Mouse (Mus musculus) common myeloid progenitor, adult 5-6 weeks (primary cell): ENCODE results near the gene Cdc73. TPM values are rescaled to one million over a fixed set of nuclear protein-coding genes. Genes with fewer than 3 reads are reported as not detected.
"Not testable (repeated sequence)": the region's sequence is repeated elsewhere in the genome, so short reads cannot be mapped to it uniquely, and the experiment has no call there.

Experiments used
- ATAC-seq: replicated peaks from 2 replicates; pipeline ENCODE4 v1.8.0; 2016; ENCODE audit warnings: low read depth, mild to moderate bottlenecking, moderate TSS enrichment, inconsistent platforms; ENCODE audit not compliant: poor library complexity, severe bottlenecking
- total RNA-seq: library from RNA; stranded (forward); fragments of 200-1000, 187-1606 nt; gene quantifications from 2 replicates; pipeline ENCODE4 v1.2.3, GENCODE M21; 2017

Gene Cdc73
- total RNA-seq, 1 experiment from 2014 or later = 24.6 TPM

DNA sequence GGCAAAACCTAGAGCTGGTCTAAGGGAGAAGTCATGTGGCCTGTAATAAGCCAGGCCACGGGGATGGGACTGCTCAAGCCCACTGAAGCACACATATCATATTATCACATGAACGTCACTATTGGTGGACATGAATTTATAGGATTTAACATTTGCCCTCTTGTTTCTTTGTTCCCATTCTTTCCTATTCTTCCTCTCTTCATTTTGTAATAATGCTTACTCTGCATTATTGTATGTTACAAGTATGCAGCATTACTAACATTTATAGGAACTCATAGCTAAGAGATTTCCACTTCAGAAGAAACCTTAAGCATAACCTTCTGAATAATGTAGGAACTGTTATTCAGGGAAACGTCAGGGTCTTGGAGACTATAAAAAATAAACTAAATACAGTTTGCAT is 17.8 kb downstream of the Cdc73 start:
- ATAC-seq = no peak

GRCm38 (mm10) chr1:143681108-143681507 is 21.6 kb downstream of the Cdc73 start:
- ATAC-seq = no peak

DNA sequence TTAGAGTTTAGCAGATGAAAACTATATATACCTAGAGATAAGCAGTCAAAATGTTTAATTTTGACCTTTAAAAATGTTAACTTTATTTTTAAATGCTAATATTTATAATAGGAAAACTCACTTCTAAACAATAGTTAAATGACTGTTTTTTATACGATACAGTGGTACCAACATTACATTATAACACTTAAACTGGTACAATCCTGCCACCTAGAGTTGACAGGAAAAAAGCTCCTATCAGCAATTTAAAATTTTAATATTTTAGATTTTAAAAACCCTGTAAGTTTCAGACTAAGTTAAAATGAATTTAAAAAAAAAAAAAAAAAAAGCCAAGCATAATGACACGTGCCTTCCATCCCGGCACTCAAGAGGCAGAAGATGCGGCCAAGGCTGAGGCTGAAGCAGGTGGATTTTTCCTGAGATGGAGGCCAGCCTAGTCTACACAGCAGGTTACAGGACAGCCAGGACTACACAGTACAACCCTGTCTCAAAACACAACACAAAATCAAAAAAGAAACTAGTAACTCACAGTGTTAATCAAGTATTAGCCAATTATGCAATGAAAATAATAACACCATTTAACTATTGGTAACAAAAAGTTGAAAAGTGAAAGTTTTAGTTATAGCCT is 26.8 kb downstream of the Cdc73 start:
- ATAC-seq = 0 out of 2 replicates have a peak, but pooled peaks have one; percentile 54

- ATAC-seq = not testable (repeated sequence)
Measured at GRCm38 (mm10) chr1:143664786-143665185, 37.9 kb downstream of the Cdc73 start.

GRCm38 (mm10) chr1:143663197-143663596 is 39.5 kb downstream of the Cdc73 start:
- no peak for ATAC-seq

GRCm38 (mm10) chr1:143653646-143654045 is 49.0 kb downstream of the Cdc73 start:
- ATAC-seq = peak; percentile 58

DNA sequence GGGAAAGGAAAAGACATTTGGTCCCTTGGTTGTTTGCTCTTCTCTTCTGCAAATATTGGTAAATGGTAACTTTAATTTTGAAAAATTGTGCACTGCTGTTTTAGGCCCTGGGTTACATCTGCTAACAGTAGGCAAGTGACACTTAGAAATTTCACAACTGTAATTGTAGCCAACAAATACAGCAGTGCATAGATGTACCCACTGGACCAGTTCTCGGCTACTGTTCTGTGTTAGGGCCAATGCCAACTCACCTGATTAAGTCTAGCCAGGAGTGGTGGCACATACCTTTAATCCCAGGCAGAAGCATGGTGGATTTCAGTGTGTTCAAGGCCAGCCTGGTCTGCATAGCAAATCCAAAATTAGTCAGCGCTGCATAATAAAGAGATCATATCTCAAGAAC is 52.4 kb downstream of the Cdc73 start:
- ATAC-seq = no peak

- no peak for ATAC-seq
Measured at GRCm38 (mm10) chr1:143646219-143646618, 56.5 kb downstream of the Cdc73 start.

DNA sequence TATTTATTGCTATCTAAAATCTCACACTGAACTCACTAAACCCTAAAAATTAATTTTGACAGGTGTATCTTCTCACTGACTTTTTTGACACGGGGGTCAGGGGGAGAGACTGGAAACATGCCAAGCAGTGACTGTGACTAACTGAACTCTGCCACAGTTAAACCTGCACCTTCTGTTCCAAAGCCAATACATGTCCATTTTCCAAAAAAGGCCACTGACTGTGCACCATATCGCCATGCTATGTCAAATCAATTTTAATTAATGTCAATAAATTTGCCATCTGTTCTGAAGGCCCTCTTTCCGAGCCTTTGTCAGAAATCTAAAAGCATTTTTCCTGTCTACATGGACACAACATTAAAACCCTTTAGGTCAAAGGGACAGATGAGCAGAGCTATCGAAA is 57.3 kb downstream of the Cdc73 start:
- ATAC-seq = no peak

GRCm38 (mm10) chr1:143644221-143644620 is 58.5 kb downstream of the Cdc73 start:
- ATAC-seq = peak; percentile 74

GRCm38 (mm10) chr1:143640650-143641407 is 61.9 kb downstream of the Cdc73 start, which contains the start of gene B3galt2:
Gene B3galt2, plus strand, starts transcription at chr1:143640664.
- ATAC-seq = peak; percentile 90

DNA sequence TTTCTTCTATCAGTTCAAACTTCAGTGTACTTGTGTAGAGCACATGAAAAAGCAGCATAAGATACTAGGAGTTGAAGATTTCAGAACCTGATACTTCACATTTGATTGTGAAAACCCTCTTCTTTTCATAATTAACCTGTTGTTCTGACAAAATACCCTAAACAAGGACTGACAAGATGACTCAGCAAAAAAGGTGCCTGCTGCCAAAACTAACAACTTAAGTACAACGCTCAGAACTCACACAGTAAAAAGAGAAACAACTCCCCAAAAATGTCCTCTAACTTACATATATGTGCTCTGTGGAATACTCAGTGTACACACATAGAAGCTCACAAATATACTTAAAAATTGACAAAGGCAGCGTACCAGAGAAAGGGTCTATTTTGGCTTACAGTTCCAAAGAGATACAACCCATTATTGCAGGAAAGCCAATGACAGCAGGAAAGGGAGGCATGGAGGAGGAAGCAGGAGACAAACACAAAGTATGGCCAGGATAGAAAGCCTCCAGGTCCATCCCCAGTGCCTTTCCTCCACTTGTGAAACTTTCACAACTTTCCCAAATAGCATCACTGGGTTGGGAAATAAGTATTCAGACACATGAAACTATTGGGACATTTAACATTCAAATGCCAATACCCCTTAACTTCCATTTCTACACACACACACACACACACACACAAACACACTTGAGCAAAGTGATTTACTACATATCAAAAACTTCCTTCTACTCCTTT is 69.7 kb downstream of the Cdc73 start:
- no peak for ATAC-seq

GRCm38 (mm10) chr1:143632361-143632760 is 70.3 kb downstream of the Cdc73 start:
- ATAC-seq = no peak

GRCm38 (mm10) chr1:143631337-143631736 is 71.4 kb downstream of the Cdc73 start:
- ATAC-seq = no peak

GRCm38 (mm10) chr1:143622634-143623033 is 80.1 kb downstream of the Cdc73 start:
- ATAC-seq = peak; percentile 24; the same call in 1 of the 2 replicates

DNA sequence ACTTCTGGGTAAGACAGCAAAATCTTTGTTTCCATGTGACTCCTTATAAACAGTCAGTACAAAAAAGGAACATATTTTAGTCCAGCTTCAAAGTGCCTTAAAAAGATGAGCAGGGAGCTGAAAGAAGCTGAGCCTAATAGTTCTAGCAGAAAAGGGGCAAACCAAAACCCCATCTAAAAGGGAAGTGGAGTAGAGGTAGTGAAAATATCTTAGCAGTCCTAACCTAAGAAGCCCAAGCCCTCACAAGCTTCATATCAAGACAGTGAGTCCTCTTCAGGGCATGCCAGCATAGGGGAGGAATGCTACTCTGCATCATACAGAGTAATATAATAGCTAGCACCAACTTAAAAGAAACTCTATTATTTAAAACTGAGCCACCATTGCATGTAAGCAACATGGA is 80.8 kb downstream of the Cdc73 start:
- ATAC-seq = peak; percentile 38; the same call in 1 of the 2 replicates

GRCm38 (mm10) chr1:143619760-143620159 is 82.9 kb downstream of the Cdc73 start:
- ATAC-seq = no peak

GRCm38 (mm10) chr1:143612901-143613300 is 89.8 kb downstream of the Cdc73 start:
- ATAC-seq = no peak

DNA sequence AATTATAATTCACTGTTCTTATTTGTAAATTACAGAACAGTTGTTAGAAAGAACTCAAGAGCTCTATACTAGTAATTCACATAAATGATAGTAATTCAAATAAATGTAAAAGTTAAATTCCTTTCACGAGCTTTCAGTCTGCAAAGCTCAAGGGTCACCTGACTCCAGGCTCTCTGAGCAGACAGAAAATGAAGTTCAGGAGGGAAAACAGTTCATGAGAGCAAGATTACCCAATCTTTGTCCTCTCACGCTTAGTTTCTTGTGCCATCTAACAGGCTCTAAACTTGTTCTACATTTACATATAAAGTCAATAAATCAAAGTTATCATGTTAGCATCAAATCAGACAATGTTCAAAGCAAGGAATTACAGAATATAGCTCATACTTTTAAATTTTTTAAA is 93.8 kb downstream of the Cdc73 start:
- ATAC-seq = no peak

DNA sequence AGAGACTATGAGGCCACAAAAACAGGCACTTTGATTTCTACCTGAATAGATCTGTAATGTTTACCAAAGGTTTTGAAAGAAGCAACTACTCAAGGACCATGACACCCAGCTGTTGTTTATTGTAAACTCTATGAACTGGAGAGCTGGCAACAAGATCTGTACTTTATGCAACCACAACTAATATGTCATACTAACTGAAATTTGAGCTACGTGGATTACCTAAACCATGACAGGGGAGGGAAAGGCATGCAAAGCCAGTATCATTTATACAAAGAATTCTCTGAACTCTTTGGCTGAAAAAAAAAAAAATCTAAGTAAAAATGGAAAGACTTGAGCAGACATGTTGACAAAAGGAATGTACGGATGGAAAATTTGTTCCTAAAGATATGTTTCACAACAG is 105.8 kb downstream of the Cdc73 start:
- ATAC-seq = no peak
